Mouse (Mus musculus) hindbrain, postnatal 0 days (tissue): ENCODE measurements at regions not wholly inside any gene's neighbourhood (a gene's known extent, or its start where the extent isn't known, plus 50 kb on each side); places are given as distances from the start of the nearest gene placed in this dataset.
A peak's percentile ranks its signal among the peaks of the same experiment; 100 is the strongest.

Experiments used
- ATAC-seq: fragments of 200-750 bp; cut with Nextera tagmentation; 2 replicates; pipeline ENCODE4 v1.8.0; 2017; ENCODE audit warnings: mild to moderate bottlenecking, moderate TSS enrichment, moderate library complexity
- DNase-seq: peaks from one replicate; pipeline ENCODE4 v3.0.0-alpha.2; 2015; ENCODE audit warnings: low spot score
- H3K27ac ChIP-seq: fragments of 300-500 bp; sonication (generic); 2 replicates; pipeline ENCODE4 v1.5.1; 2014; ENCODE audit warnings: mild to moderate bottlenecking
- H3K27me3 ChIP-seq: fragments of 300-500 bp; sonication (generic); 2 replicates; pipeline ENCODE4 v1.6.1; 2014; ENCODE audit warnings: low read length, mixed read lengths; ENCODE audit not compliant: insufficient read depth
- H3K36me3 ChIP-seq: fragments of 300-500 bp; sonication (generic); 2 replicates; pipeline ENCODE4 v1.6.1; 2014; ENCODE audit warnings: low read length, mixed read lengths; ENCODE audit not compliant: insufficient read depth
- H3K4me1 ChIP-seq: fragments of 300-500 bp; sonication (generic); 2 replicates; pipeline ENCODE4 v1.6.1; 2014; ENCODE audit warnings: antibody characterized with exemption, low read length, mixed read lengths; ENCODE audit not compliant: insufficient read depth
- H3K4me2 ChIP-seq: fragments of 300-500 bp; sonication (generic); 2 replicates; pipeline ENCODE4 v1.6.1; 2014; ENCODE audit warnings: low read depth, mild to moderate bottlenecking, low read length, moderate library complexity, mixed read lengths
- H3K4me3 ChIP-seq: fragments of 300-500 bp; sonication (generic); 2 replicates; pipeline ENCODE4 v1.5.1; 2014; ENCODE audit warnings: low read length
- H3K9ac ChIP-seq: fragments of 300-500 bp; sonication (generic); replicated peaks from 2 replicates; pipeline ENCODE4 v1.6.1; 2014; ENCODE audit warnings: mild to moderate bottlenecking, low read length, moderate library complexity, mixed read lengths
- H3K9me3 ChIP-seq: fragments of 300-500 bp; sonication (generic); 2 replicates; pipeline ENCODE4 v1.6.1; 2016; ENCODE audit warnings: low read length, mixed read lengths
- CTCF ChIP-seq: IDR thresholded peaks from 2 replicates; pipeline ENCODE4 v1.5.1; 2016; ENCODE audit warnings: antibody characterized with exemption, control low read depth, low read depth
- WGBS: fragments of 180-500 bp; shearing (Covaris S2); extraction: QIAGEN DNeasy Blood & Tissue Kit; methylation state at CpG from one replicate; pipeline ENCODE4 v1.1.7; 2014; 5-methylcytosine and 5-hydroxymethylcytosine counted together

GRCm38 (mm10) chr4:31381069-31381969 is 582.6 kb upstream of the Map3k7 start:
- no peaks in the 10 kb centered on the region for H3K36me3 ChIP-seq
- H3K27ac ChIP-seq = no peak overlapping the region
- H3K27me3 ChIP-seq = no peaks in the 10 kb centered on the region
- DNase-seq = no peak
- H3K9ac ChIP-seq = no peak overlapping the region
- no peak for TF ChIP-seq CTCF
- no peak overlapping the region for H3K4me3 ChIP-seq
- 78% methylated on average over 8 of the region's 8 CpGs for WGBS
- no peaks in the 10 kb centered on the region for H3K9me3 ChIP-seq
- no peak overlapping the region for H3K4me2 ChIP-seq
- ATAC-seq = no peak
- H3K4me1 ChIP-seq = no peaks in the 10 kb centered on the region

GRCm38 (mm10) chr4:31392932-31393632 is 570.8 kb upstream of the Map3k7 start:
- no peak overlapping the region for H3K27ac ChIP-seq
- TF ChIP-seq CTCF = no peak
- 77% methylated on average over 4 of the region's 4 CpGs for WGBS

GRCm38 (mm10) chr4:31395538-31395937 is 568.4 kb upstream of the Map3k7 start:
- Histone ChIP-seq H3K9ac (no peak overlapping the region), H3K27ac (no peak overlapping the region), H3K4me2 (no peak overlapping the region), H3K27me3 (no peaks in the 10 kb centered on the region), H3K9me3 (no peaks in the 10 kb centered on the region), H3K36me3 (no peaks in the 10 kb centered on the region), H3K4me1 (no peaks in the 10 kb centered on the region), H3K4me3 (no peak overlapping the region)
- WGBS = 80% methylated on average over 4 of the region's 4 CpGs
- DNase-seq (no peak), ATAC-seq (no peak)
- no peak for TF ChIP-seq CTCF

More at GRCm38 (mm10) chr4:31392932-31393632, 570.8 kb upstream of the Map3k7 start:
- Histone ChIP-seq H3K4me1 (no peaks in the 10 kb centered on the region), H3K9ac (no peak overlapping the region), H3K27me3 (no peaks in the 10 kb centered on the region), H3K9me3 (no peaks in the 10 kb centered on the region), H3K4me3 (no peak overlapping the region), H3K36me3 (no peaks in the 10 kb centered on the region), H3K4me2 (no peak overlapping the region)
- no peak for ATAC-seq
- DNase-seq = no peak

GRCm38 (mm10) chr4:31403976-31404375 is 559.9 kb upstream of the Map3k7 start:
- H3K9me3 ChIP-seq = no peaks in the 10 kb centered on the region
- DNase-seq (no peak), ATAC-seq (no peak)
- H3K4me1 ChIP-seq = peaks cover 7% of the 10 kb centered on the region; the same call in 1 of the 2 replicates
- no peak overlapping the region for H3K9ac ChIP-seq
- no peak overlapping the region for H3K4me3 ChIP-seq
- no peak for TF ChIP-seq CTCF
- 51% methylated on average over 8 of the region's 8 CpGs for WGBS
- H3K36me3 ChIP-seq = no peaks in the 10 kb centered on the region
- no peaks in the 10 kb centered on the region for H3K27me3 ChIP-seq
- no peak overlapping the region for H3K27ac ChIP-seq
- H3K4me2 ChIP-seq = 0 out of 2 replicates have a peak overlapping the region, but pooled peaks have one; percentile 50

- Histone ChIP-seq H3K36me3 (no peaks in the 10 kb centered on the region), H3K4me3 (peak overlapping the region; percentile 18), H3K27me3 (no peaks in the 10 kb centered on the region), H3K27ac (no peak overlapping the region), H3K4me2 (peak overlapping the region; percentile 50), H3K9ac (no peak overlapping the region), H3K9me3 (no peaks in the 10 kb centered on the region), H3K4me1 (peaks cover 7% of the 10 kb centered on the region; the same call in 1 of the 2 replicates)
- DNase-seq = peak; percentile 61
- no peak for ATAC-seq
- TF ChIP-seq CTCF = no peak
- WGBS = 35% methylated on average over 16 of the region's 16 CpGs
Measured at GRCm38 (mm10) chr4:31404840-31405714, 558.8 kb upstream of the Map3k7 start.

- Histone ChIP-seq H3K4me2 (no peak overlapping the region), H3K9me3 (no peaks in the 10 kb centered on the region), H3K27ac (no peak overlapping the region), H3K9ac (no peak overlapping the region), H3K4me3 (no peak overlapping the region), H3K36me3 (no peaks in the 10 kb centered on the region), H3K27me3 (no peaks in the 10 kb centered on the region), H3K4me1 (peaks cover 3% of the 10 kb centered on the region; the same call in 1 of the 2 replicates)
- TF ChIP-seq CTCF = no peak
- DNase-seq = no peak
- no peak for ATAC-seq
- WGBS = 63% methylated on average over 3 of the region's 3 CpGs
Measured at GRCm38 (mm10) chr4:31410157-31410556, 553.7 kb upstream of the Map3k7 start.
